Mouse (Mus musculus) brown adipose tissue, adult 24 weeks (tissue): Measurements from ENCODE around the gene Cnih2. TPM values are rescaled to one million over a fixed set of nuclear protein-coding genes. Genes with fewer than 3 reads are reported as not detected.
A peak's percentile ranks its signal among the peaks of the same experiment; 100 is the strongest.

Source experiments
- H3K27ac ChIP-seq: fragments of 200-500 bp; replicated peaks from 2 replicates; pipeline ENCODE4 v1.5.1; 2012; ENCODE audit warnings: low read depth, mild to moderate bottlenecking, low read length
- H3K4me1 ChIP-seq: fragments of 200-500 bp; 2 replicates; pipeline ENCODE4 v1.6.1; 2012; ENCODE audit warnings: low read length, mixed read lengths; ENCODE audit not compliant: control insufficient read depth, insufficient read depth, insufficient read length
- H3K4me3 ChIP-seq: fragments of 200-500 bp; 2 replicates; pipeline ENCODE4 v1.5.1; 2012; ENCODE audit warnings: low read depth, mild to moderate bottlenecking, low read length, moderate library complexity; ENCODE audit not compliant: insufficient read depth
- polyA plus RNA-seq: library from polyadenylated mRNA; stranded (reverse); fragments of >200 nt; gene quantifications from 2 replicates; pipeline ENCODE4 v1.2.4, GENCODE M21; 2012; ENCODE audit not compliant: missing spikeins, insufficient read depth, insufficient read length

The Cnih2 gene
- polyA plus RNA-seq, 1 experiment, result not detected

DNA sequence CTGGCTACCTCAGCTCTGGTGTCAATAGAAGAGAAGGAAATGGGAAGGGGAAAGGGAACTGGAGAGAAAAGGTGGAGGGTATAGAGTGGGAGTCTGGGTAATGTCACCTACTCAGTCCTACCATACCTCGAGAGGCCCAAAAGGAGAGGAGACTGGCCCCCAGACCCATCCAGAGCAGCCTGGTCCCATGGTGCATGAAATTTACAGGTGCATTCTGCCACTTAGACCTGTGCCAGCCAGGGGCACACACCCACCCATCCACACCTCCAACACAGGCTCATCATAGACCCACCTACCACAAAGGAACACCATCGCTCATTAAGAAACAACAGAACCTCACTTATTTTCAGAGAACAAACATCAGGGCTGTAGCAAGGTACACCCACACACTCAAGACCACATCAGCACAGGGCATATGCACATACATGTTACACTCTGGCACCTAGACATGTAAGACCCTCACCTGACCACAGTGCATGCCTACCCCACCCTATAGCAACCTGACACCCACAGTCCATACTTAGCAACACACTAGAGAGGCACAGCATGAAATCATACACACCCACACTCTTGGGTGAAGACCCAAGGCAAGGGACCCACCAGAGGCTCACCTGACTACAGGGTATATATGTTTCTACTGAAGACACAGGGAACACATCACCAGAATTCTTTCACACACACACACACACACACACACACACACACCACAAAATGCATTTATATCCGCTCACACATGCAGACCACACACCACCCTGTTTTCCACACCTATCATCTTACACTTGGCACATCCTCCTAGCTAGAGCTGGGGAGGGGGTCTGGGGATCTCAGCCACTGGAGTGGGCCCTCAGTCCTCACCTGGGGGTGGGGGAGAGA, 14.1 kb downstream of the Cnih2 start:
- 0 out of 2 replicates have a peak overlapping the region, but pooled peaks have one; percentile 56 for H3K4me3 ChIP-seq
- H3K27ac ChIP-seq, result no peak overlapping the region
- H3K4me1 ChIP-seq, result peaks cover 6% of the 10 kb centered on the region; the same call in 1 of the 2 replicates

DNA sequence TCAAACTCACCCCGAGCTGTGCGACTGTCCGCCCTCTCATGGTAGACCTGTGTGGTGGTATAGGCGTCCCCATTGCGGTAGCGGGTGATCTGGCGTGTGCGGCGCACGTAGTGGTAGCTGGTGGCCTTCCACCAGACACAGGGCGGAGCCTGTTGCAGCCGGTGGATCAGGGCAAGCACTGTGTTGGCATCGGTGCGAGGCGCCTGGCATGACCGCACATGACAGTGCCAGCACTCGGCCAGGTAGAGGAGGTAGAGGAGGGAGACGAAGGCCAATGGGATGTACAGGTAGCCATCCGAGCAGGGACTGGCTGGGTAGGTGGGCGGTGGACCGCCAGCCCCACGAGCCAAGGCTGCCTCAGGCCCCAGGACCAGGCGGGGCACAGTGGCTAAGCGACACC, 15.7 kb downstream of the Cnih2 start:
- peaks cover 5% of the 10 kb centered on the region; the same call in 1 of the 2 replicates for H3K4me1 ChIP-seq
- no peak overlapping the region for H3K27ac ChIP-seq
- H3K4me3 ChIP-seq, result no peak overlapping the region

DNA sequence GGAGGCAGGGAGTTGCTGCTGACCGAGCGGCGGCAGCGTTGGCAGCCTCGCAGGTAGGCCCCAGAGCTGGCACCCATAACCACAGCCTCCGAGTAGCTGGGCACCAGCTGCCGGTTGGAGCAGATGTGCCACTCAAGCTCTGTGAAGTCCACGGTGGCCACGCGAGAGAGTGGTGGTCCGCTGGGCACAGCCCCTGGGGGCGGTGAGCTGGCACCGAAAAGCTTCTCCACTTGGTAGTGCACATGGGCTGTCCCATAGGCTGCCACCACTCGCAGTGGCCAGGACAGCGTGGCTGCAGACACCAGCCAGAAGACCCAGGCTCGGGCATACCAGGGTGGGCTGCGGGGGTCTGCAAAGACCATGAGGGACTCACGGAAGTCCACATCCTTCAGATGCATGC, 16.3 kb downstream of the Cnih2 start:
- H3K4me1 ChIP-seq, result no peaks in the 10 kb centered on the region
- no peak overlapping the region for H3K27ac ChIP-seq
- no peak overlapping the region for H3K4me3 ChIP-seq

DNA sequence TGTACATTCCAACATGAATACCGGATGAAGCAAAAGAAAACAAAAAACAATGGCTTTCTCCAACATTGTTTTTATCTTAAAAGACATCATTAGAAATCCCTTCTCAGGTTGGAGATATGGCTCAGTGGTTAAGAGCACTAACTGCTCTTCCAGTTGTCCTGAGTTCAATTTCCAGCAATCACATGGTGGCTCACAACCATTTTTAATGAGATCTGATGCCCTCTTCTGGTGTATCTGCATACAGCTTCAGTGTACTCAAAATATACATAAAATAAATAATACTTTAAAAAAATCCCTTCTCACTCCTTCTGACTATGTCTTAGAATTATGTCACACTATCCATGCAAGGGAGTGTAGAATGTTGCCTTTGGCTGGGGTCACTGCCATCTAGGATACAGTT, 19.0 kb downstream of the Cnih2 start:
- no peaks in the 10 kb centered on the region for H3K4me1 ChIP-seq

DNA sequence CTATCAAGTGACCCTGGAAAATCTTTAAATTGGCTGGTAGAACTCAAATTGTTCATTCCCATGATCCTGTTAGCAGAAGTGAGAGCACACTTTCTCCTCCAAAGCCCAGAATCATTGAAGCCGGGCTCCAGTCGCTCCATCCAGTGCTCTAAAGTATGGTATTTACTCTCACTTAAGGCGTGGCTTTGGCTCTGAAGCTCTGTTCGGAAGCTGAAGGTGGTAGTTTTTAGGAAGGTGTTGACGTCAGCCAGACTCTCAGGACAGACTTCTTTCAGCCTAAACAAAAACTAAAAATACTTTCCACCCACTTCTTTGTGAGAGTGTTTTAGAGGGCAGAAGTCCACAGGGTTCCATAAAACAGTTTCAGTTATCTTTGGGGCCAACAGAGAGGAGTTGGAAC, 24.8 kb downstream of the Cnih2 start:
- peaks cover 2% of the 10 kb centered on the region; the same call in 1 of the 2 replicates for H3K4me1 ChIP-seq
- no peak overlapping the region for H3K4me3 ChIP-seq
- H3K27ac ChIP-seq, result no peak overlapping the region

More for the DNA sequence above, 19.0 kb downstream of the Cnih2 start:
- Histone ChIP-seq H3K27ac (no peak overlapping the region), H3K4me3 (no peak overlapping the region)

DNA sequence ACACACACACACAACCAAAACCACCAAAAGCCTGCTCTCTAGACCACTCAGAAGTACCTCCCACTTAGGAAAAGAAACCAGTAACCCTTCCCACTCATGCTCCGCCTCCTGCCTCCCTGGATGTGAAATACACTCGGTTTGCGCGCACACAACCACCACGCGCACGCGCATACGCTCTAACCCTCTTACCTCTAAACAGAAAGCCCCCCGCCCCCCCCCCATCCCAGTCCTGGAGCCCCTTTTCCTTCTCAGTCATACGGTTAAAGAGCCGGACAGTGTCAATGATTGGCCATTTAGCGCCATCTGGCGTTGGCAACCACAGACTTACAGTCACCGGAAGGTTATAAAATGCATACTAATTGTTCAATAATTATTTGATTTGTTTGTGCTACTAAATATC, 25.3 kb downstream of the Cnih2 start:
- Histone ChIP-seq H3K4me3 (peak overlapping the region; percentile 57), H3K27ac (no peak overlapping the region), H3K4me1 (peaks cover 2% of the 10 kb centered on the region; the same call in 1 of the 2 replicates)

DNA sequence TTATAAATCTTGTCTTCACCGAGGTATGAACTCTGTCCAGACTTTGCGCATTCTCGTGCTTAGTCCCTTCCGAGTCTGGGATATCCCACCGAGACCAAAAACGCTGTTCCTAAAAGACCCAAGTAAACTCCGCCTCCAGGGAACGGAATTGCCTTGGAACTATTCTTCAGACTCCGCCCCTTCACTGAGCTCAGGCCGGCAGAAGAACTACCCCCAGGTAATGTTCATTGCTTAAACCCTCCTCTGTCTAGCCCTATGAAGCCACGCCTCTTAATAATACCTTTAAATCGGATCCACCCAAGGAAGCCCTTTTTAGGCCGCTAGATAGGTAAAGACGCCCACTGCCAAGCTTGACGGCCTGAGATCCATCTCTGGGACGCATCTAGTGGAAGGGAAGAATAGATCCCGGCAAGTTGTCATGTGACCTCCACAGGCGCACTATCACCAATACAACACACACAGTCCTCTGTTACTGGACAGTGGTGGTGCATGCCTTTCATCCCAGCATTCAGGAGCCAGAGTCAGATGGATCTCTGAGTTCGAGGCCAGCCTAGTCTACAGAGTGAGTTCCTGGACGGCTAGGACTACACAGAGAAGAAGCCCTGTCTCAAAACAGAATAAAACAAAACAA, 25.8 kb downstream of the Cnih2 start:
- H3K27ac ChIP-seq, result no peak overlapping the region; the same call in 1 of the 2 replicates
- H3K4me3 ChIP-seq, result peak overlapping the region; percentile 57
- peaks cover 2% of the 10 kb centered on the region; the same call in 1 of the 2 replicates for H3K4me1 ChIP-seq

DNA sequence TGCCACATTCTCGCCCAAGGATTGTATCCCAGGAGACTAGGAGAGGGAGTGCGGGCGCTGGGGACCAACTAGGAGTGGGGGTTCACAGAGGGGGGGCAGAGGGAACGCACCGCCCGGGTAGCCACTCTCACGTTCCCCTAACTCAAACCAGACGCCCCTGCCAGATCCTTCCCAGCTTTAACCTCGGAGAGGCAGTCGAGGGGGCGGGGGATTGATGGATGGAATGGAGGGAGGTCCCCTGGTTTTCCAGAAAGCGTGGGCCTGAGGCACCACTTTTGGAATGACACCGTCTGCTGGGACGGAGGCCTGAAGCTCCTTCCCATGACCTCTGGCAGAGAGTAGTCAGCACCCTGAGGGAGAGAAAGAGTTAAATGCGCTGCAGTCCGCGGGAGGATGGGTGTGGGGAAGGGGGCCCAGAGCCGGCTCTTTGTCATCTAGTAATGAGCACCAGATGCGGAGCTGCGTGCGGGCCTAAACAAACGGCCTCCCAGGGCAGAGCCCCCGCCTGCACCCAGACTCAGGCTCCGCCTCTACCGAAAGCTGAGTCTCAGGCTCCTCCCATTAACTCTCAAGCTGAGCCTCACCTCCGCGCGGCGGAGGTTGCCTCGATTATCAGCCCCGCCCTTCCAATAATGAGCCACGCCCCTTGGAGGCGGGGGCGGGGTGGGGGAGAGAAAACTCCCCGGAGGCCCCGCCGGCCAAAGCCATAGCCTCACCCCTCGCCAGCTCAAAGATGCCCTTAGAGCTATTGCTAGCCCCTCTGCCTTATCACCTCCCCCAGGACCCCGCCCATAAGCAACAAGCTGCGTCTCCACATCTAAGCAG, 26.6 kb downstream of the Cnih2 start:
- Histone ChIP-seq H3K4me1 (peaks cover 8% of the 10 kb centered on the region), H3K27ac (no peak overlapping the region; the same call in 1 of the 2 replicates)

DNA sequence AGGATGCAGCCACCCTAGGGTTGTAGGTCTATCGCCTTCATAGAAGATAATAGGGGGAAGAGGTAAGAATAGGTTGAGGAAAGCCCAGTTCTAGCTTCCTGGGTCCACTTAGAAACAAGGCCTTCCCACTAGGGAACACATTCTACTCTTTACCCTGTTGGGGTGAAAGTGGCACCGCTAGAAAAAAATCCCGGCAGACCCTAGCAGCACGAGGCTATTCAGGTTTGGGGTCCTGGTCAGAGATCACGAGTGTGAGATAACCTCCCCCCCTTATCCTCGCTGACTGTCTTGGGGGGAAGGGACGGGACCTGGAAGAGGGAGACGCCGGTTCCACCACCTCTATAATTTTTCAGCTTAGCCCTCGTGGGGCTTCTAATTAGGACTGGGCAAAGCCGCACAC, 27.2 kb downstream of the Cnih2 start:
- Histone ChIP-seq H3K4me1 (peaks cover 8% of the 10 kb centered on the region), H3K27ac (no peak overlapping the region), H3K4me3 (peak overlapping the region; percentile 57; the same call in 1 of the 2 replicates)

More for the DNA sequence above, 26.6 kb downstream of the Cnih2 start:
- H3K4me3 ChIP-seq, result peak overlapping the region; percentile 57

DNA sequence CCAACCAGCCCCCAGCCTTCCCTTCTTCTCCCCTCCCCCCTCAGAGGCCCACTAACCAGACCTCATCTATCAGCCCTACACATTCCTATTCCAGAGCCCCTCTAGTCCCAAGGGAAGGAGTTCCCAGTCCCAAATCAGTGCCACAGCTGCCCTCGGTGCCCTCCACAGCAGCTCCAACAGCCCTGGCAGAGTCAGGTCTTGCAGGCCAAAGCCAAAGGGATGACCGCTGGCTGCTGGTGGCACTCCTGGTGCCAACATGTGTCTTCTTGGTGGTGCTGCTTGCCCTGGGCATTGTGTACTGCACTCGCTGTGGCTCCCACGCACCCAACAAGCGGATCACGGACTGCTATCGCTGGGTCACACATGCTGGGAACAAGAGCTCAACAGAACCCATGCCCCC, 28.3 kb downstream of the Cnih2 start:
- H3K4me1 ChIP-seq, result peaks cover 8% of the 10 kb centered on the region
- H3K27ac ChIP-seq, result no peak overlapping the region
- H3K4me3 ChIP-seq, result peak overlapping the region; percentile 57; the same call in 1 of the 2 replicates

DNA sequence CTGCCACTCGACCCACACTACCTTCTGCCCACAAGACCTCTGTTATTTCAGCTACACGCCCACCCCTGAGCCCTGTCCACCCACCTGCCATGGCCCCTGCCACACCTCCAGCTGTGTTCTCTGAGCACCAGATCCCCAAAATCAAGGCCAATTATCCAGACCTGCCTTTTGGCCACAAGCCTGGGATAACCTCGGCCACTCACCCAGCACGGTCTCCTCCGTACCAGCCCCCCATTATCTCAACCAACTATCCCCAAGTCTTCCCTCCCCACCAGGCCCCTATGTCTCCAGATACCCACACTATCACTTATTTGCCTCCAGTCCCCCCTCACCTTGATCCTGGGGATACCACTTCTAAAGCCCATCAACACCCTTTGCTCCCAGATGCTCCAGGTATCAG, 28.8 kb downstream of the Cnih2 start:
- Histone ChIP-seq H3K27ac (no peak overlapping the region), H3K4me1 (peaks cover 8% of the 10 kb centered on the region), H3K4me3 (peak overlapping the region; percentile 28; the same call in 1 of the 2 replicates)

DNA sequence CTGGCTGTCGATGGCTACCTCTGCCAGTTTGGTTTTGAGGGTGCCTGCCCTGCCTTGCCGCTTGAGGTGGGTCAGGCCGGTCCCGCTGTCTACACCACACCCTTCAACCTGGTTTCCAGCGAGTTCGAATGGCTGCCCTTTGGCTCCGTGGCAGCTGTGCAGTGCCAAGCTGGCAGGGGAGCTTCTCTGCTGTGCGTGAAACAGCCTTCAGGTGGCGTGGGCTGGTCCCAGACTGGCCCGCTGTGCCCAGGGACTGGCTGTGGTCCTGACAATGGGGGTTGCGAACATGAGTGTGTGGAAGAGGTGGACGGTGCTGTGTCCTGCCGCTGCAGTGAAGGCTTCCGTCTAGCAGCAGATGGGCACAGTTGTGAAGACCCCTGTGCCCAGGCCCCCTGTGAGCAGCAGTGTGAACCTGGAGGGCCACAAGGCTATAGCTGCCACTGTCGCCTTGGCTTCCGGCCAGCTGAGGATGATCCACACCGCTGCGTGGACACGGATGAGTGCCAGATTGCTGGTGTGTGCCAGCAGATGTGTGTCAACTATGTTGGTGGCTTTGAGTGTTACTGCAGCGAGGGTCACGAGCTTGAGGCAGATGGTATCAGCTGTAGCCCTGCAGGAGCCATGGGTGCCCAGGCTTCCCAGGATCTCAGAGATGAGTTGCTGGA, 29.6 kb downstream of the Cnih2 start:
- Histone ChIP-seq H3K4me3 (peak overlapping the region; percentile 56), H3K27ac (no peak overlapping the region), H3K4me1 (peaks cover 8% of the 10 kb centered on the region)

DNA sequence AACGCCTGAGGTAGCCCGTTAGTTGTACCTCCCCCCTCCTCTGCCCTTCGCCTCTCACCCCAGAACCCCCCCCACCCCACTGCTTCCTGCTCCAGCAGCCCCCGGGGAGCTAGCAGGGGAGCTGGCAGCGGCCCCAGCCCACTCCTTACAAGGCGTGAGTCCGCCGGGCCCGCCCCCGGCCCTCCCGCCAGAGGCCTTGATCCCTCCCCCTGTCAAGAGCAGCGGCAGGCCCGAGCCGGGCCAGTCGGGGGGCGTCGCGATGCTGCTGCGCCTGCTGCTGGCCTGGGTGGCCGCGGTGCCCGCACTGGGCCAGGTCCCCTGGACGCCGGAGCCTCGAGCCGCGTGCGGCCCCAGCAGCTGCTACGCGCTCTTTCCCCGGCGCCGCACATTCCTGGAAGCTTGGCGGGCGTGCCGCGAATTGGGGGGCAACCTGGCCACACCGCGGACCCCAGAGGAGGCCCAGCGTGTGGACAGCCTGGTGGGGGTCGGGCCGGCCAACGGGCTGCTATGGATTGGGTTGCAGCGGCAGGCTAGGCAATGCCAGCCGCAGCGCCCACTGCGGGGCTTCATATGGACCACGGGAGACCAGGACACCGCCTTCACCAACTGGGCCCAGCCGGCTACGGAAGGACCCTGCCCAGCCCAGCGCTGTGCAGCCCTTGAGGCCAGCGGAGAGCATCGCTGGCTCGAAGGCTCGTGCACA, 30.3 kb downstream of the Cnih2 start, which contains the start of gene Cd248:
TSS of gene Cd248 (plus strand) at position 212 of the 703 bp plus-strand sequence.
- Histone ChIP-seq H3K27ac (peak within 1 kb of the TSS; percentile 58), H3K4me1 (peaks cover 8% of the 10 kb centered on the region), H3K4me3 (peak within 1 kb of the TSS; percentile 56)
